Mouse (Mus musculus) limb, embryonic 13.5 days (tissue): ENCODE measurements at regions not wholly inside any gene's neighbourhood (a gene's known extent, or its start where the extent isn't known, plus 50 kb on each side); places are given as distances from the start of the nearest gene placed in this dataset. TPM values are rescaled to one million over a fixed set of nuclear protein-coding genes. Genes with fewer than 3 reads are reported as not detected.

Experiments used
- ATAC-seq: fragments of 200-750 bp; cut with Nextera tagmentation; 2 replicates; pipeline ENCODE4 v1.8.0; 2017; ENCODE audit warnings: low read depth, moderate number of reproducible peaks, moderate TSS enrichment; ENCODE audit not compliant: low FRiP score
- H3K27ac ChIP-seq: fragments of 300-500 bp; sonication (generic); 2 replicates; pipeline ENCODE4 v1.5.1; 2015; ENCODE audit warnings: inconsistent platforms, mild to moderate bottlenecking, moderate library complexity
- H3K27me3 ChIP-seq: fragments of 300-500 bp; sonication (generic); 2 replicates; pipeline ENCODE4 v1.6.1; 2015; ENCODE audit warnings: mild to moderate bottlenecking, inconsistent platforms
- H3K36me3 ChIP-seq: fragments of 300-500 bp; sonication (generic); 2 replicates; pipeline ENCODE4 v1.6.1; 2015; ENCODE audit warnings: inconsistent platforms, mild to moderate bottlenecking, moderate library complexity
- H3K4me1 ChIP-seq: fragments of 300-500 bp; sonication (generic); 2 replicates; pipeline ENCODE4 v1.6.1; 2015; ENCODE audit warnings: inconsistent platforms
- H3K4me2 ChIP-seq: fragments of 300-500 bp; sonication (generic); replicated peaks from 2 replicates; pipeline ENCODE4 v1.6.1; 2015; ENCODE audit warnings: inconsistent platforms, mild to moderate bottlenecking, moderate library complexity
- H3K4me3 ChIP-seq: fragments of 300-500 bp; sonication (generic); 2 replicates; pipeline ENCODE4 v1.5.1; 2015; ENCODE audit warnings: moderate library complexity, mild to moderate bottlenecking, inconsistent platforms
- H3K9ac ChIP-seq: fragments of 300-500 bp; sonication (generic); 2 replicates; pipeline ENCODE4 v1.6.1; 2015; ENCODE audit warnings: mild to moderate bottlenecking, inconsistent platforms
- H3K9me3 ChIP-seq: fragments of 300-500 bp; sonication (generic); 2 replicates; pipeline ENCODE4 v1.6.1; 2016; ENCODE audit warnings: inconsistent platforms
- whole genome bisulfite sequencing: fragments of 180-500 bp; shearing (Covaris S2); methylation state at CpG from one replicate; pipeline ENCODE4 v1.1.7; 2015; 5-methylcytosine and 5-hydroxymethylcytosine counted together
- microRNA-seq: library from miRNA; unstranded; fragments of <30 nt; microRNA quantifications from one replicate; pipeline ENCODE4, GENCODE M21; 2016

- Histone ChIP-seq H3K4me3 (no peak overlapping the region), H3K9ac (no peak overlapping the region), H3K27ac (no peak overlapping the region), H3K4me2 (0 out of 2 replicates have a peak overlapping the region, but pooled peaks have one; percentile 4), H3K36me3 (no peaks in the 10 kb centered on the region), H3K9me3 (peaks cover under 1% of the 10 kb centered on the region; the same call in 1 of the 2 replicates), H3K27me3 (no peaks in the 10 kb centered on the region), H3K4me1 (no peaks in the 10 kb centered on the region)
- peak; percentile 87 for ATAC-seq
- WGBS, result 55% methylated on average over 6 of the region's 6 CpGs
These were observed 406.2 kb upstream of the Ndn start for GRCm38 (mm10) chr7:61939971-61940705.

- no peaks in the 10 kb centered on the region for H3K36me3 ChIP-seq
- WGBS, result 46% methylated on average over 2 of the region's 2 CpGs
- ATAC-seq, result peak; percentile 81
- no peaks in the 10 kb centered on the region for H3K4me1 ChIP-seq
- H3K27me3 ChIP-seq, result no peaks in the 10 kb centered on the region
- no peak overlapping the region for H3K4me3 ChIP-seq
- no peak overlapping the region for H3K4me2 ChIP-seq
- H3K9me3 ChIP-seq, result no peaks in the 10 kb centered on the region
- H3K27ac ChIP-seq, result no peak overlapping the region
- H3K9ac ChIP-seq, result no peak overlapping the region
These were observed 364.0 kb upstream of the Ndn start for GRCm38 (mm10) chr7:61982203-61982932.

GRCm38 (mm10) chr7:62026635-62027034, 319.7 kb upstream of the Ndn start:
- no peaks in the 10 kb centered on the region for H3K36me3 ChIP-seq
- H3K9ac ChIP-seq, result no peak overlapping the region
- H3K27ac ChIP-seq, result no peak overlapping the region
- no peaks in the 10 kb centered on the region for H3K4me1 ChIP-seq
- 84% methylated on average over 3 of the region's 3 CpGs for WGBS
- ATAC-seq, result no peak
- no peaks in the 10 kb centered on the region for H3K27me3 ChIP-seq
- no peak overlapping the region for H3K4me2 ChIP-seq
- no peak overlapping the region for H3K4me3 ChIP-seq
- H3K9me3 ChIP-seq, result no peaks in the 10 kb centered on the region

- Histone ChIP-seq H3K27me3 (no peaks in the 10 kb centered on the region), H3K27ac (no peak overlapping the region), H3K4me1 (no peaks in the 10 kb centered on the region), H3K9me3 (no peaks in the 10 kb centered on the region), H3K4me2 (no peak overlapping the region), H3K9ac (no peak overlapping the region), H3K36me3 (no peaks in the 10 kb centered on the region), H3K4me3 (no peak overlapping the region)
- WGBS, result 64% methylated on average over 3 of the region's 3 CpGs
- peak; percentile 66 for ATAC-seq
These were observed 300.5 kb upstream of the Ndn start for GRCm38 (mm10) chr7:62045743-62046451.

GRCm38 (mm10) chr7:62046452-62046809, 299.9 kb upstream of the Ndn start:
- H3K4me2 ChIP-seq, result no peak overlapping the region
- no peak overlapping the region for H3K4me3 ChIP-seq
- no peak overlapping the region for H3K27ac ChIP-seq
- H3K9me3 ChIP-seq, result no peaks in the 10 kb centered on the region
- no peaks in the 10 kb centered on the region for H3K36me3 ChIP-seq
- 83% methylated on average over 2 of the region's 2 CpGs for WGBS
- no peaks in the 10 kb centered on the region for H3K27me3 ChIP-seq
- no peaks in the 10 kb centered on the region for H3K4me1 ChIP-seq
- ATAC-seq, result no peak
- H3K9ac ChIP-seq, result no peak overlapping the region

- Histone ChIP-seq H3K27me3 (no peaks in the 10 kb centered on the region), H3K36me3 (0 out of 2 replicates have a peak, but pooled peaks cover 2% of the 10 kb centered on the region), H3K9me3 (no peaks in the 10 kb centered on the region), H3K27ac (no peak overlapping the region), H3K4me2 (no peak overlapping the region), H3K4me3 (no peak overlapping the region), H3K4me1 (no peaks in the 10 kb centered on the region), H3K9ac (no peak overlapping the region)
- WGBS, result 54% methylated on average over 1 of the region's 1 CpGs
- ATAC-seq, result no peak
These were observed 267.8 kb upstream of the Ndn start for GRCm38 (mm10) chr7:62078607-62079006.

GRCm38 (mm10) chr7:62085120-62085849, 261.1 kb upstream of the Ndn start:
- peak; percentile 89 for ATAC-seq
- no peak overlapping the region for H3K9ac ChIP-seq
- H3K4me2 ChIP-seq, result no peak overlapping the region
- no peak overlapping the region for H3K4me3 ChIP-seq
- H3K27me3 ChIP-seq, result no peaks in the 10 kb centered on the region
- no peaks in the 10 kb centered on the region for H3K36me3 ChIP-seq
- no peaks in the 10 kb centered on the region for H3K9me3 ChIP-seq
- H3K4me1 ChIP-seq, result no peaks in the 10 kb centered on the region
- no peak overlapping the region for H3K27ac ChIP-seq

Small RNA genes lying in the stretch of these regions (microRNA-seq; reads per million reads assigned to microRNA genes)
- not detected for gene Gm24923
- not detected for gene Mir344-2
- not detected for gene Mir344f
- gene Mir344g, result not detected
- not detected for gene Mir344i
